Mouse (Mus musculus) T-helper 17 cell (primary cell): Measurements from ENCODE around the gene Otud7b.
"Not testable (repeated sequence)": the region's sequence is repeated elsewhere in the genome, so short reads cannot be mapped to it uniquely, and the experiment has no call there.

Source experiments
- in situ Hi-C, 2 experiments: fragments of 300-600 bp; cut with MboI, MseI; formaldehyde crosslinking; loops; 1 replicate in 1 of 2; 2 replicates in 1 of 2; pipeline ENCODE4 v1.15.1; 2025; ENCODE audit warnings: high pct_unique_total_duplicates in 2 of 2

Otud7b gene

GRCm38 (mm10) chr3:96178427-96178826 is 74.1 kb downstream of the Otud7b start:
- in situ Hi-C loops, result no loop called here

- in situ Hi-C loops, result no loop called here
Observed at GRCm38 (mm10) chr3:96178902-96179301, 74.6 kb downstream of the Otud7b start.

- in situ Hi-C loops, result no loop called here
Observed at GRCm38 (mm10) chr3:96179531-96179930, 75.2 kb downstream of the Otud7b start.

GRCm38 (mm10) chr3:96180727-96181477 is 76.6 kb downstream of the Otud7b start, which contains the start of gene Sv2a:
TSS of gene Sv2a (plus strand) at chr3:96181151.
- in situ Hi-C loops, result loop anchor here in 1 of 2 experiments (10.0 kb wide), 1 partner anchor 904 kb away; no protein-coding TSS in a partner anchor

GRCm38 (mm10) chr3:96181510-96182381 is 77.4 kb downstream of the Otud7b start:
- in situ Hi-C loops, result loop anchor here in 1 of 2 experiments (10.0 kb wide), 1 partner anchor 903 kb away; no protein-coding TSS in a partner anchor

- in situ Hi-C loops, result loop anchor here in 1 of 2 experiments (10.0 kb wide), 1 partner anchor 902 kb away; no protein-coding TSS in a partner anchor
Observed at GRCm38 (mm10) chr3:96182382-96182776, 78.1 kb downstream of the Otud7b start.

- in situ Hi-C loops, result no loop called here
Observed at GRCm38 (mm10) chr3:96192977-96193376, 88.7 kb downstream of the Otud7b start.

GRCm38 (mm10) chr3:96194966-96195365 is 90.6 kb downstream of the Otud7b start:
- in situ Hi-C loops, result no loop called here

GRCm38 (mm10) chr3:96195616-96196313 is 91.4 kb downstream of the Otud7b start:
- in situ Hi-C loops, result no loop called here

- in situ Hi-C loops, result no loop called here
Observed at GRCm38 (mm10) chr3:96196437-96197128, 92.3 kb downstream of the Otud7b start.

GRCm38 (mm10) chr3:96197129-96197749 is 92.9 kb downstream of the Otud7b start:
- in situ Hi-C loops, result no loop called here

GRCm38 (mm10) chr3:96198181-96198580 is 93.9 kb downstream of the Otud7b start:
- in situ Hi-C loops, result no loop called here

- in situ Hi-C loops, result not testable (repeated sequence)
Observed at GRCm38 (mm10) chr3:96198601-96199251, 94.4 kb downstream of the Otud7b start.

GRCm38 (mm10) chr3:96199731-96200130 is 95.4 kb downstream of the Otud7b start:
- in situ Hi-C loops, result no loop called here

GRCm38 (mm10) chr3:96207819-96208218 is 103.5 kb downstream of the Otud7b start:
- in situ Hi-C loops, result no loop called here

GRCm38 (mm10) chr3:96209242-96209641 is 104.9 kb downstream of the Otud7b start:
- in situ Hi-C loops, result no loop called here
